15 mouse cellular contexts compared by ENCODE assay signal in genomic region chr6:108876486-108876885, GRCm38 (mm10). TPM values are rescaled to one million over a fixed set of nuclear protein-coding genes. Genes with fewer than 3 reads are reported as not detected.
DNase-seq lines count a peak whose midpoint lies in the region; ATAC-seq and TF ChIP-seq lines count a peak whose summit lies in the region.
"Had no signal": no experiment of that assay in that cellular context is flagged by ENCODE, and none has a peak within 500 bp of the region (broad histone marks: within the 10 kb centered on the region; RNA-seq: fewer than 3 reads in every experiment).

No protein-coding gene starts in this region.

- no peaks in the 10 kb centered on the region for H3K4me1 ChIP-seq in heart, embryonic 13.5 days
- no peaks in the 10 kb centered on the region for H3K4me1 ChIP-seq in lung, postnatal 0 days (ENCODE audit: insufficient read depth, low read depth, low read length)
- peaks cover 8% of the 10 kb centered on the region for H3K4me1 ChIP-seq in forebrain, embryonic 12.5 days

- ATAC-seq in heart, embryonic 13.5 days (ENCODE audit: extremely low read depth, insufficient number of reproducible peaks, low FRiP score, low TSS enrichment) = no peak
- peak; percentile 54 for ATAC-seq in lung, postnatal 0 days
- no peak; the same call in 1 of the 2 replicates for ATAC-seq in forebrain, embryonic 12.5 days (ENCODE audit: low FRiP score)

- WGBS in heart, embryonic 13.5 days = 27% methylated on average over 2 of the region's 2 CpGs
- WGBS in lung, postnatal 0 days = 45% methylated on average over 1 of the region's 2 CpGs
- WGBS in forebrain, embryonic 12.5 days = 64% methylated on average over 1 of the region's 2 CpGs

- H3K27me3 ChIP-seq in heart, embryonic 13.5 days (replicated peaks) = no peaks in the 10 kb centered on the region
- H3K27me3 ChIP-seq in lung, postnatal 0 days (replicated peaks; ENCODE audit: insufficient read depth, low read length) = no peaks in the 10 kb centered on the region
- H3K27me3 ChIP-seq in forebrain, embryonic 12.5 days = no peaks in the 10 kb centered on the region
- H3K27me3 ChIP-seq: CH12.LX; limb, embryonic 13.5 days; neural tube, embryonic 15.5 days had no signal

- DNase-seq in heart, postnatal 25 days (ENCODE audit: low spot score) = no peak
- no peak for DNase-seq in lung, postnatal 0 days (ENCODE audit: low spot score)
- no peak for DNase-seq in lung, postnatal 14 days
- DNase-seq in R1 (ENCODE audit: low read depth, low spot score) = peak; percentile 44
- DNase-seq in heart, postnatal 10 days = peak; percentile 10
- DNase-seq: adrenal gland, postnatal 14 days; cerebellum, adult 18-20 months; gastrocnemius, postnatal 10 days had no signal

- H3K4me2 ChIP-seq in heart, embryonic 13.5 days = no peak overlapping the region
- H3K4me2 ChIP-seq in lung, postnatal 0 days (replicated peaks; ENCODE audit: low read depth, low read length) = no peak overlapping the region
- H3K4me2 ChIP-seq in forebrain, embryonic 12.5 days = no peak overlapping the region
- H3K4me2 ChIP-seq: limb, embryonic 13.5 days had no signal

- 0 out of 2 replicates have a peak, but pooled peaks cover 11% of the 10 kb centered on the region for H3K9me3 ChIP-seq in heart, embryonic 13.5 days
- no peaks in the 10 kb centered on the region for H3K9me3 ChIP-seq in lung, postnatal 0 days (ENCODE audit: low read length)
- H3K9me3 ChIP-seq in forebrain, embryonic 12.5 days = peaks cover 4% of the 10 kb centered on the region; the same call in 1 of the 2 replicates
- H3K9me3 ChIP-seq: neural tube, embryonic 15.5 days had no signal

- H3K9ac ChIP-seq in heart, embryonic 13.5 days = no peak overlapping the region
- H3K9ac ChIP-seq in lung, postnatal 0 days (replicated peaks; ENCODE audit: low read depth) = no peak overlapping the region
- no peak overlapping the region for H3K9ac ChIP-seq in forebrain, embryonic 12.5 days
- H3K9ac ChIP-seq: forebrain, postnatal 0 days; limb, embryonic 13.5 days; liver, embryonic 14.5 days; neural tube, embryonic 15.5 days had no signal

- H3K36me3 ChIP-seq in heart, embryonic 13.5 days = no peaks in the 10 kb centered on the region
- H3K36me3 ChIP-seq in lung, postnatal 0 days (ENCODE audit: insufficient read depth, low read length) = no peaks in the 10 kb centered on the region
- H3K36me3 ChIP-seq in forebrain, embryonic 12.5 days (replicated peaks) = no peaks in the 10 kb centered on the region
- H3K36me3 ChIP-seq: neural tube, embryonic 15.5 days had no signal

- H3K27ac ChIP-seq in heart, embryonic 13.5 days (replicated peaks) = peak overlapping the region; percentile 46; the same call in 1 of the 2 replicates
- no peak overlapping the region for H3K27ac ChIP-seq in lung, postnatal 0 days (ENCODE audit: low read length)
- no peak overlapping the region for H3K27ac ChIP-seq in forebrain, embryonic 12.5 days
- H3K27ac ChIP-seq: limb, embryonic 13.5 days; liver, embryonic 14.5 days; neural tube, embryonic 15.5 days had no signal

- intact Hi-C loops in heart, postnatal 25 days (cut with DNase I) = loop anchor here (5.0 kb wide), 1 partner anchor 276 kb away; no protein-coding TSS in a partner anchor
- intact Hi-C loops in heart, postnatal 10 days (cut with DNase I) = loop anchor here (5.0 kb wide), 1 partner anchor 276 kb away; no protein-coding TSS in a partner anchor

- no peak for TF ChIP-seq EP300 in lung, postnatal 0 days (IDR thresholded peaks at IDR 0.05)

- no peak for TF ChIP-seq CTCF in lung, postnatal 0 days (IDR thresholded peaks at IDR 0.05)

- H3K4me3 ChIP-seq in heart, embryonic 13.5 days = no peak overlapping the region
- no peak overlapping the region for H3K4me3 ChIP-seq in lung, postnatal 0 days (ENCODE audit: low read depth, low read length)
- no peak overlapping the region for H3K4me3 ChIP-seq in forebrain, embryonic 12.5 days (replicated peaks)
- H3K4me3 ChIP-seq: limb, embryonic 13.5 days; neural tube, embryonic 15.5 days had no signal

RNA-seq across cellular contexts. Expression of gene Edem1, which starts 48.0 kb away (rescaled TPM):
- 10.2 and 14.1 TPM in 2 replicates for polyA plus RNA-seq in heart, embryonic 13.5 days (2015; fragmentation: Nextera tagmentation; extraction: Ambion mirVana)
- total RNA-seq in heart, postnatal 25 days (2021) = 10 to 100 TPM; 12.3 to 14.1 TPM
- 15.0 and 15.5 TPM in 2 replicates for polyA plus RNA-seq in lung, postnatal 0 days (2015; fragmentation: Nextera tagmentation; extraction: Ambion mirVana)
- total RNA-seq in heart, postnatal 10 days (2021) = 10 to 100 TPM; 15.8 to 22.0 TPM
- polyA plus RNA-seq in forebrain, embryonic 12.5 days (2016; fragmentation: Nextera tagmentation; extraction: Ambion mirVana) = 19.2 and 19.3 TPM in 2 replicates

Comparison
In these comparisons a context has a peak if more than half of its experiments do, and no peak if none do; other contexts are left out.
1. DNase-seq: peak in R1 (single experiment) and heart, postnatal 10 days (2 of 2); none in heart, postnatal 25 days (single experiment), lung, postnatal 0 days (single experiment) and lung, postnatal 14 days (single experiment).